Mouse (Mus musculus) testis, adult 2 months (tissue): ENCODE data around the gene Plekha3.

Experiments used
- CTCF ChIP-seq: fragments of 200-500 bp; IDR thresholded peaks from 2 replicates; pipeline ENCODE4 v1.5.1; 2012; ENCODE audit warnings: low read depth, mild to moderate bottlenecking, inconsistent platforms, low read length, moderate library complexity; ENCODE audit not compliant: control insufficient read depth, insufficient read depth, insufficient replicate concordance
- POLR2A ChIP-seq: fragments of 200-500 bp; IDR thresholded peaks from 2 replicates; pipeline ENCODE4 v1.6.1; 2012; ENCODE audit warnings: low read depth, mild to moderate bottlenecking, inconsistent platforms, low read length, moderate library complexity; ENCODE audit not compliant: control insufficient read depth

DNA sequence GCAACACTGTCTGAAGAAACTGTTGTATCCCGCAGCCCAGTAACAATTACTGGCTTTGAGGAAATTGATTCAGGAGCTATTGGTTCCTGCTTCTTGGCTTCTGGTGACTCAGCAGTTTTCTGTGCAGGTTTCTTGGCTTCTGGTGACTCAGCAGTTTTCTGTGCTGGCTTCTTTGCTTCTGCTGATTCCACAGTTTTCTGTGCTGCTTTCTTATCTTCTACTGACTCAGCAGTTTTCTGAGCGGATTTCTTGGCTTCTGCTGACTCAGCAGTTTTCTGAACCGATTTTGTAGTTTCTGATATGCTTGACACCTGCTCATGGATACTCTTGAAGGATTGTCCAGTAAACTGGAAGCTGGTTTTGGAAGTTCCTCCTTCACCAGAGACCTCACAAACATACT is 33.4 kb downstream of the Plekha3 start:
- TF ChIP-seq CTCF, result no peak
- TF ChIP-seq POLR2A, result no peak
